Mouse (Mus musculus) embryonic facial prominence, embryonic 10.5 days (tissue): Measurements from ENCODE around the gene Nkiras1. TPM values are rescaled to one million over a fixed set of nuclear protein-coding genes. Genes with fewer than 3 reads are reported as not detected.
"Not testable (repeated sequence)": the region's sequence is repeated elsewhere in the genome, so short reads cannot be mapped to it uniquely, and the experiment has no call there.

ENCODE experiments used
- DNase-seq: peaks from one replicate; pipeline ENCODE4 v3.0.0-alpha.2; 2017; ENCODE audit warnings: low spot score
- H3K27ac ChIP-seq: fragments of 300-500 bp; sonication (generic); replicated peaks from 2 replicates; pipeline ENCODE4 v1.5.1; 2016; ENCODE audit warnings: mild to moderate bottlenecking
- H3K27me3 ChIP-seq: fragments of 300-500 bp; sonication (generic); replicated peaks from 2 replicates; pipeline ENCODE4 v1.6.1; 2016; ENCODE audit warnings: low read depth, mild to moderate bottlenecking; ENCODE audit not compliant: poor library complexity, severe bottlenecking
- H3K36me3 ChIP-seq: fragments of 300-500 bp; sonication (generic); replicated peaks from 2 replicates; pipeline ENCODE4 v1.6.1; 2016; ENCODE audit warnings: mild to moderate bottlenecking, moderate library complexity
- H3K4me1 ChIP-seq: fragments of 300-500 bp; sonication (generic); 2 replicates; pipeline ENCODE4 v1.6.1; 2016
- H3K4me3 ChIP-seq: fragments of 300-500 bp; sonication (generic); 2 replicates; pipeline ENCODE4 v1.5.1; 2016; ENCODE audit warnings: mild to moderate bottlenecking, moderate library complexity
- H3K9me3 ChIP-seq: fragments of 300-500 bp; sonication (generic); 2 replicates; pipeline ENCODE4 v1.6.1; 2016; ENCODE audit warnings: mild to moderate bottlenecking
- WGBS: fragments of 180-500 bp; shearing (Covaris S2); methylation state at CpG from one replicate; pipeline ENCODE4 v1.1.7; 2016; 5-methylcytosine and 5-hydroxymethylcytosine counted together
- polyA plus RNA-seq: library from polyadenylated mRNA; unstranded; fragments of >200 nt; fragmentation: Nextera tagmentation; extraction: Ambion mirVana; gene quantifications from 2 replicates; pipeline ENCODE4 v1.2.1, GENCODE M21; 2016

The Nkiras1 gene
- polyA plus RNA-seq, result 10.6 and 11.6 TPM in 2 replicates

GRCm38 (mm10) chr14:18270529-18271441, at the start of gene Nkiras1, which contains the start of gene Rpl15:
Nkiras1 (plus strand) TSS chr14:18271136.
Rpl15 (minus strand) TSS chr14:18271391.
- Histone ChIP-seq H3K4me3 (peak within 1 kb of the TSS; percentile 96), H3K36me3 (peaks cover 39% of the 10 kb centered on the region), H3K27me3 (no peaks in the 10 kb centered on the region), H3K27ac (peak within 1 kb of the TSS; percentile 98), H3K4me1 (peaks cover 10% of the 10 kb centered on the region), H3K9me3 (no peaks in the 10 kb centered on the region)
- WGBS, result under 1% methylated on average over 78 of the region's 78 CpGs
- DNase-seq, result peak; percentile 99

DNA sequence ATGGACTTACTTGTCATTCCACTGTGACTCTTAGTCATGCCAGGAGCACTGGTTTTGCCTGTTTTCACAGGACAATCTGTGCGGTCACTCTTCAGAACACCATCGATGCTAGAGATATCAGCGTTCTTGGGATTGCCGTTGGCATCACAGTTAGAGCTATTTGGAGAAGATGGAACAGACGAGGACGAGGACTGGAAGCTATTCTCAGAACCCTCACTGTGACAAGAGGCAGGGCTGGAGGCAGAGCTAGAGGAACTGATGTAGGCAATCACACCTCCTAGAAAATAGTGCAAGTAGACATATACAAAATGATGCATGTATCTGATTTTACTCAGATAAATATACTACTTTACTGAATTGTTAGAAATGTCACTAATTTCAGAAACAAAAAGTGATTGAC, 49.0 kb upstream of the Nkiras1 start:
- Histone ChIP-seq H3K4me1 (no peaks in the 10 kb centered on the region), H3K36me3 (no peaks in the 10 kb centered on the region), H3K27me3 (no peaks in the 10 kb centered on the region), H3K27ac (no peak overlapping the region), H3K4me3 (no peak overlapping the region), H3K9me3 (no peaks in the 10 kb centered on the region)
- DNase-seq, result no peak
- WGBS, result 93% methylated on average over 6 of the region's 6 CpGs

GRCm38 (mm10) chr14:18225431-18225830, 45.5 kb upstream of the Nkiras1 start:
- H3K4me1 ChIP-seq, DNase-seq, H3K9me3 ChIP-seq, H3K4me3 ChIP-seq, H3K36me3 ChIP-seq, H3K27me3 ChIP-seq, H3K27ac ChIP-seq: not testable (repeated sequence)
- 94% methylated on average over 11 of the region's 11 CpGs for WGBS

DNA sequence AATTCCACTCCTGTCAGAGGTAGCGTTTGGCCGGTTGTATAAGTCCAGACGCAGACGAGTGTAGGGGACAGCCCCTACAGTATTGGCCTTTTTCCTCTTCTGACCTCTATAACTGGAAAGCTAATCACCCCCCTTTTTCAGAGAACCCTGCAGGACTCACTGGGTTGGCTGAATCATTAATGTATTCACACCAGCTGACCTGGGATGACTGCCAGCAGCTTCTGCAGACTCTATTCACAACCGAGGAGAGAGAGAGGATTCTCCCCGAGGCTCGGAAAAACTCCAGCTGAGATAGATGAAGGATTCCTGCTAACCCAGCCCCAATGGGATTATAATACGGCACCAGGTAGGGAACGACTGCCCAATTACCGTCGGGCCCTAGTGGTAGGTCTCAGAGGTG, 44.8 kb upstream of the Nkiras1 start:
- not testable (repeated sequence) for H3K27ac ChIP-seq, H3K27me3 ChIP-seq, H3K9me3 ChIP-seq, H3K4me3 ChIP-seq, DNase-seq, H3K36me3 ChIP-seq, H3K4me1 ChIP-seq
- 85% methylated on average over 11 of the region's 11 CpGs for WGBS

DNA sequence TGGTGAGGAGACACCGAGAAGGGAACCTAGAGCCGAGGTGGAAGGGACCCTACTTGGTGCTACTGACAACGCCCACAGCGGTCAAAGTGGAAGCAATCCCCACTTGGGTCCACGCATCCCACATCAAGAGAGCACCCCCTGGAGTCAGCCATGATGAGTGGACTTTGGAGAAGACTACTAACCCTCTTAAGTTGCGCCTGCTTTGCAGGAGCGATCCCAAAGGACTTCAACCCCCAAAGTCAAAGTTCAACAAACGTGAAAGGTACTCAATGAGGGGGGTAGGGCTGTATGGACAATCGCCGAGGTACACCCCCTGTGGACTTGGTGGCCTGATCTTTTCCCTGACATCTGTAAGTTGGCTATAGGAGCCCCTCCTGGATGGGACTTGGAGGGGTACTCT, 41.2 kb upstream of the Nkiras1 start:
- DNase-seq, H3K27ac ChIP-seq, H3K27me3 ChIP-seq, H3K4me1 ChIP-seq, H3K4me3 ChIP-seq, H3K9me3 ChIP-seq, H3K36me3 ChIP-seq: not testable (repeated sequence)
- WGBS, result 95% methylated on average over 10 of the region's 10 CpGs

- not testable (repeated sequence) for H3K4me3 ChIP-seq, H3K36me3 ChIP-seq, H3K9me3 ChIP-seq, H3K27ac ChIP-seq, H3K27me3 ChIP-seq, H3K4me1 ChIP-seq, DNase-seq
- 93% methylated on average over 8 of the region's 8 CpGs for WGBS
These were observed 39.1 kb upstream of the Nkiras1 start for GRCm38 (mm10) chr14:18231866-18232265.

GRCm38 (mm10) chr14:18233076-18233475, 37.9 kb upstream of the Nkiras1 start:
- H3K27ac ChIP-seq, result no peak overlapping the region
- H3K27me3 ChIP-seq, result no peaks in the 10 kb centered on the region
- no peak overlapping the region for H3K4me3 ChIP-seq
- H3K36me3 ChIP-seq, result no peaks in the 10 kb centered on the region
- H3K9me3 ChIP-seq, result 0 out of 2 replicates have a peak, but pooled peaks cover under 1% of the 10 kb centered on the region
- 82% methylated on average over 2 of the region's 2 CpGs for WGBS
- DNase-seq, result no peak
- H3K4me1 ChIP-seq, result peaks cover 13% of the 10 kb centered on the region

DNA sequence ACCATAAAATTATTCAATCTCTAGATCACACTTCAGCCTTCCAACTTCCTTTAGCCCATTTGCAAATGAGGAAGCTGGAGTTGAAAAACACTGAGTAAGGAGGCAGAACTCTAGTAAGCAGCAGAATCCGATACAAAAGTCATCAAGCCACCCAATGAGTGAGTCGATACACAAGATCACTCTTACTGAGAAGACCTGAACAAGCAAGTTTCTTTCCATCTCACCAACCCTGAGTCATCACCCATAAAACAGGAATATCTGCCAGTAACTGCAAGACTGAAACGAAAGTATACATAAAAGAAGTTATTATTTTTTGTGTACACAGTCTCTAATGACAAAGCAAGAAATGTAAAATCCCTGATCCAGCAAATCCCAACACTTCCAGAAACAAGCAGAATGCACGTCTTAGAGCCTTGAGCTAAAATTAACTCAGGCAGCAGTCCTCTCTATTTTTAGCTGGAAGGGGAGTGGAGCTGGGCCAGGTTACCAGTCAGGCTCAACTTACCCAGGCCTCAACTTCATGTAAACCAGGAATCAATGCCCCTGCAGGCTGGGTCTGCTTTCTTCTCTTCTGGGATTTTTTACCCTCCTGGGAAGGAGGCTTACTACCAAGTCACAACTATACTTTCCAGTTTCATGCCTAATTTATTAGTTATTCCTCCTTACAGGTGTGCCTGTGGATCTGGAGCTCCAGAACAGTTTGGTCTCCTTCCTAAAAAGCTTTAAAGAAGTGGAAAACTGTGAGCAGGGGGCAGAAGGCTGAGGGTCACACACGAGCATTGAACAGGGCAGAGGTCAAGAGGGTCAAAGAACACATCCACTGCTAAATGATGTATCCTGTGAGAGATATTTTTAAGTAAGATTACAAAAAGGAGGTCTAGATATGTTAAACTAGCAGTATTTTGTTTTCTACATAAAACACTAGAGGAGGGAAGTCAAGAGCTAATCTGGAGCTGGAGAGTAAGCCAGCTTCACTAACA, 36.7 kb upstream of the Nkiras1 start:
- Histone ChIP-seq H3K36me3 (no peaks in the 10 kb centered on the region), H3K4me3 (no peak overlapping the region), H3K9me3 (0 out of 2 replicates have a peak, but pooled peaks cover 3% of the 10 kb centered on the region), H3K27ac (no peak overlapping the region), H3K4me1 (peaks cover 13% of the 10 kb centered on the region), H3K27me3 (no peaks in the 10 kb centered on the region)
- WGBS, result 53% methylated on average over 5 of the region's 5 CpGs
- DNase-seq, result no peak

DNA sequence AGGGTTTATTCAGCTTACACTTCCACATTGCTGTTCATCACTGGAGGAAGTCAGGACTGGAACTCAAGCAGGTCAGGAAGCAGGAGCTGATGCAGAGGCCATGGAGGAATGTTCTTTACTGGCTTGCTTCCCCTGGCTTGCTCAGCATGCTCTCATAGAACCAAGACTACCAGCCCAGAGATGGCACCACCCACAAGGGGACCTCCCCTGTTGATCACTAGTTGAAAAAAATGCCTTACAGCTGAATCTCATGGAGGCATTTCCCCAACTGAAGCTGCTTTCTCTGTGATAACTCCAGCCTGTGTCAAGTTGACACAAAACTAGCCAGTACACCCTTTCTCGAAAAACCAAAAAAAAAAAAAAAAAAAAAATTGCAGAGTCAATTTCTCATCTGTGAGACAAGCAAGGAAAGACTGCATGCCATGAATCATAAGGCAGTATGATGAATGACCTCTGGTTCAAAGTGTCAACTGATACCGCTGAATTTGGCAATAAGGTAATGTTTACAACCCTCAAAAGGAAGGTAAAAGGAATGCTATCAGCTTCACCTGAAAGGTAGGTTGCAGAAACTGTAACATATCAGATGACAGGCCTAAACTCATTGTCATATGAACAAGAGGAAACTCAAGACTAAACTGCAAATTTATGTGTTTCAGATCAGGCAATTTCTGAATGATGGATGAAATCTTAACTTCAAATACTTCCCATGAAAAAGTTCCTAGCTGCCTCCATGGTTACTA, 34.3 kb upstream of the Nkiras1 start:
- WGBS, result 88% methylated on average over 2 of the region's 2 CpGs
- not testable (repeated sequence) for H3K9me3 ChIP-seq, H3K27me3 ChIP-seq, H3K4me3 ChIP-seq, H3K27ac ChIP-seq, DNase-seq, H3K36me3 ChIP-seq
- peaks cover 17% of the 10 kb centered on the region for H3K4me1 ChIP-seq

DNA sequence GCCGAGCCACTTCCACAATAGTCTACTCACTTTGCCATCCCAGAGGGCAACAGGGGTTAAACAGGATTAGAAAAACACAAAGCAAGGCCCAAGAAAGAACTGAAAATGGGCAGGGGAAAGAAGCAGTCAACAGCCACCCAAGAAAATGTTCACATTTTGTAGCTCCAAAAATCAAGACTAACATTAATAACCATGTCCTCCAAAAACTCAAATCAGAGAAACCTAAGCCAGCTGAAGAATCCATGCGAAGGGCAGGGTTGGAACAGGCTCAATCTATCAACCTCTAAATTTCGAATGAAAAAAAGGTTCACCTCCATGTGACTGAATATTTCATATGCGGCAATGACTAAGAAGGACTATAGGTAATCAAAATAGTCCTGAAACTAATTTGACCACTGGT, 33.6 kb upstream of the Nkiras1 start:
- Histone ChIP-seq H3K4me3 (peak overlapping the region; percentile 81), H3K27me3 (no peaks in the 10 kb centered on the region), H3K4me1 (peaks cover 17% of the 10 kb centered on the region), H3K27ac (peak overlapping the region; percentile 89; the same call in 1 of the 2 replicates), H3K36me3 (no peaks in the 10 kb centered on the region), H3K9me3 (0 out of 2 replicates have a peak, but pooled peaks cover 3% of the 10 kb centered on the region)
- no peak for DNase-seq
- 58% methylated on average over 4 of the region's 4 CpGs for WGBS

GRCm38 (mm10) chr14:18238131-18238749, 32.7 kb upstream of the Nkiras1 start:
- DNase-seq, result peak; percentile 98
- under 1% methylated on average over 71 of the region's 71 CpGs for WGBS
- H3K27ac ChIP-seq, result peak overlapping the region; percentile 89

More at GRCm38 (mm10) chr14:18238131-18238749, 32.7 kb upstream of the Nkiras1 start:
- Histone ChIP-seq H3K9me3 (0 out of 2 replicates have a peak, but pooled peaks cover 3% of the 10 kb centered on the region), H3K27me3 (no peaks in the 10 kb centered on the region), H3K36me3 (no peaks in the 10 kb centered on the region), H3K4me1 (peaks cover 17% of the 10 kb centered on the region), H3K4me3 (peak overlapping the region; percentile 81)
